Mouse (Mus musculus): ENCODE measurements at regions not wholly inside any gene's neighbourhood (a gene's known extent, or its start where the extent isn't known, plus 50 kb on each side); places are given as distances from the start of the nearest gene placed in this dataset.

DNA sequence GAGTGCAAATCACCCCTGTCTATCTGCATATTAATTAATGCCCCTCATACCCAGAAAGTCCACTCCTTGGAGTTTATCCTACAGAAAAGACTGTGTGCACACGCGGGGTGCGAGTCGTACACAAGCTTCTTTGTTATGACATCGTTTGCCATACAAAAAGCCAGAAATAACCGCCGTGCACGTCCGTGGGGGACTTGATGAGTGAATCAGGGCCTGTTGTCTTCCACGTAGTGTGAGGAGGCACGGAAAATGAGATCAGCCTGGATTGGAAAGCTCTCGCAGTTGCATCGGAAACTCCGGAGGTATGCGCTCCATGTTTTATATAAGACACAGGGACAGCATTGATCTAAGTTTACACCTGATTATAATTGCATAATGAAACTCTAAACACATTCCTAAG is 120.3 kb downstream of the Etnk1 start:
- Histone ChIP-seq H3K27me3 (ENCODE audit: control insufficient read depth, insufficient read depth, low read length) (no peaks in the 10 kb centered on the region), H3K79me2 (replicated peaks; ENCODE audit: control insufficient read depth, insufficient read depth, low read length) (no peaks in the 10 kb centered on the region), H3K4me3 (no peak overlapping the region), H3K4me1 (ENCODE audit: control insufficient read depth, insufficient read depth, low read length) (no peaks in the 10 kb centered on the region), H3K9ac (ENCODE audit: low read depth, low read length) (no peak overlapping the region), H3K27ac (no peak overlapping the region), H3K36me3 (ENCODE audit: control insufficient read depth, insufficient read depth, low read length) (no peaks in the 10 kb centered on the region)
- intact Hi-C loops (cut with DNase I) = no loop called here
- DNase-seq = no peak
- no peak for TF ChIP-seq POLR2A (IDR thresholded peaks at IDR 0.05; ENCODE audit: insufficient read depth, low read depth, low read length)
- TF ChIP-seq EP300 (IDR thresholded peaks at IDR 0.05; ENCODE audit: insufficient read depth, low read depth, low read length) = no peak
- no peak for TF ChIP-seq CTCF (IDR thresholded peaks at IDR 0.05)
- WGBS = 87% methylated on average over 15 of the region's 15 CpGs

DNA sequence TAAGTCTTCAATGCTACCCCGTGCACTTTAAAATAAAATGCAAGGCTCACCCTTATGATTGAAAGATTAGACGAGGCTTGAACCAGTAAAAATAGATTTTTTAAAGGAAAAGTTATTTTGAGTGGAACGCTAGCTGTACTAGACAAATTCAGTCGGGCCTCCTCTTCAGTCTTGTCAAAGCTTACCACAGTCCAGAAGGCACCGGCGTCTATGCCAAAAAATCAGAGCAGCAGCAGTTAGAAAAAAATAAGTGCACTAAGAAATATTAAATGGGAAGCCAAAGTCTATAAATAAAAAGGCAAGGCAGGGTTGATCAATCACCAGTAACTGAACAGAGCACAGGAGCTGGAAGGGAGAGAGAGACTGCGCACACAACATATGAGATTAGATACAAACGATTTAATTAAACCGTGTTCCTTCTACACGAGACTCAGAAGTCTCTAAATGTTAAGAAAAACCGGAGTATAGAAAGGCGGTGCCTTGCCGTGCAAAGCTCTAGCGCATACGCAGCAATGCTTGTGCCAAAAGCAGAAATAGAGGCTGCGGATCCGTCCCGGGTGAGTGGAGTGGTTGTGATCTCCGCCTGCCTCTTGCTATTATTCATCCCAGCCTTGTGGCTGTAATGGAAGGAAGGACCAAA is 121.6 kb downstream of the Etnk1 start:
- no peak overlapping the region for H3K4me3 ChIP-seq
- no peak overlapping the region for H3K27ac ChIP-seq
- DNase-seq = no peak
- 90% methylated on average over 19 of the region's 19 CpGs for WGBS
- no peak overlapping the region for H3K9ac ChIP-seq (ENCODE audit: low read depth, low read length)
- H3K36me3 ChIP-seq (ENCODE audit: control insufficient read depth, insufficient read depth, low read length) = no peaks in the 10 kb centered on the region
- no peaks in the 10 kb centered on the region for H3K27me3 ChIP-seq (ENCODE audit: control insufficient read depth, insufficient read depth, low read length)
- no peaks in the 10 kb centered on the region for H3K79me2 ChIP-seq (replicated peaks; ENCODE audit: control insufficient read depth, insufficient read depth, low read length)
- H3K4me1 ChIP-seq (ENCODE audit: control insufficient read depth, insufficient read depth, low read length) = no peaks in the 10 kb centered on the region
- intact Hi-C loops (cut with DNase I) = no loop called here
- TF ChIP-seq POLR2A (IDR thresholded peaks at IDR 0.05; ENCODE audit: insufficient read depth, low read depth, low read length) (no peak), CTCF (IDR thresholded peaks at IDR 0.05) (no peak), EP300 (IDR thresholded peaks at IDR 0.05; ENCODE audit: insufficient read depth, low read depth, low read length) (no peak)

DNA sequence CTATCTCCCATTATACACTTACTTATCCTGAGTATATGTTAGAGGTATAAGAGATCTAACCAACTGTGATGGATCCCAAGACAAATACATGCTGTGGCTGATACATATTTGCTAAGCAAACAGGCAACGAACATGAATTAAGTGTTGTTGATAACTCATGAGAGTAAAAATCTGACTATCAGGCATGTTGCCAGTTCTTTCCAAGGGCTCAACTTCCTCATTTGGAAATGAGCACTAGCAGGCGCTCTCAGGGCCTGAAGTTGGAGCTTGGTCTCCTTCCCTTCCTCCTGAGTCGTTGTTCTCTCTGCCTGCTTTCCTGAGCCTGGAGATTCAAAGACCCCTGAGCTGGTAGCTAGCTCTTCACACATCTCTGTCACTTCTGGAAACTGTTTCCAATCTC is 126.6 kb downstream of the Etnk1 start:
- Histone ChIP-seq H3K27ac (no peak overlapping the region), H3K4me3 (no peak overlapping the region), H3K36me3 (ENCODE audit: control insufficient read depth, insufficient read depth, low read length) (no peaks in the 10 kb centered on the region), H3K27me3 (ENCODE audit: control insufficient read depth, insufficient read depth, low read length) (no peaks in the 10 kb centered on the region), H3K79me2 (replicated peaks; ENCODE audit: control insufficient read depth, insufficient read depth, low read length) (no peaks in the 10 kb centered on the region), H3K4me1 (ENCODE audit: control insufficient read depth, insufficient read depth, low read length) (no peaks in the 10 kb centered on the region; the same call in 1 of the 2 replicates), H3K9ac (ENCODE audit: low read depth, low read length) (no peak overlapping the region)
- no peak for DNase-seq
- 46% methylated on average over 3 of the region's 3 CpGs for WGBS
- TF ChIP-seq POLR2A (IDR thresholded peaks at IDR 0.05; ENCODE audit: insufficient read depth, low read depth, low read length) (no peak), EP300 (IDR thresholded peaks at IDR 0.05; ENCODE audit: insufficient read depth, low read depth, low read length) (no peak), CTCF (IDR thresholded peaks at IDR 0.05) (no peak)
- intact Hi-C loops (cut with DNase I) = no loop called here

DNA sequence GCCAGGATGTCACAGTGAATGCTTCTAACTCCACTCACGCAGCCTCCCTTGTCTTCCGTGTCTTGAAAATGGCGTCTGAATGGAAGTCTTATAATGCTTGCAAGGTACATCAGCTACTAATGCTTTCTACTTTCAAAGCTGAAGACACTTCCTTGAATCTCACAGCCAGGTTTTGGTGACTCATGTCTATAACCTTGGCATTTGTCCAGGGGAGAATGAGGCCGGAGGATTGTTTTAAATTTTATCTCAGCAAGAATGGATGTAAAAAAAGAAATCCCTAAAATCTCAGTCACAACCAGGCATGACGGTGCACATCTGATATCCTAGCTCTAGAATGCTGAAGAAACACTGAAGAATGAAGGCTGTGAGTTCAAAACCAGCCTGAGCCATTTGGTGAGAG is 131.4 kb downstream of the Etnk1 start:
- Histone ChIP-seq H3K36me3 (ENCODE audit: control insufficient read depth, insufficient read depth, low read length) (no peaks in the 10 kb centered on the region), H3K27ac (no peak overlapping the region), H3K27me3 (ENCODE audit: control insufficient read depth, insufficient read depth, low read length) (no peaks in the 10 kb centered on the region), H3K4me1 (ENCODE audit: control insufficient read depth, insufficient read depth, low read length) (no peaks in the 10 kb centered on the region; the same call in 1 of the 2 replicates), H3K79me2 (replicated peaks; ENCODE audit: control insufficient read depth, insufficient read depth, low read length) (no peaks in the 10 kb centered on the region), H3K9ac (ENCODE audit: low read depth, low read length) (no peak overlapping the region), H3K4me3 (no peak overlapping the region)
- DNase-seq = no peak
- TF ChIP-seq POLR2A (IDR thresholded peaks at IDR 0.05; ENCODE audit: insufficient read depth, low read depth, low read length) (no peak), CTCF (IDR thresholded peaks at IDR 0.05) (no peak), EP300 (IDR thresholded peaks at IDR 0.05; ENCODE audit: insufficient read depth, low read depth, low read length) (no peak)
- intact Hi-C loops (cut with DNase I) = no loop called here
- 67% methylated on average over 5 of the region's 5 CpGs for WGBS

DNA sequence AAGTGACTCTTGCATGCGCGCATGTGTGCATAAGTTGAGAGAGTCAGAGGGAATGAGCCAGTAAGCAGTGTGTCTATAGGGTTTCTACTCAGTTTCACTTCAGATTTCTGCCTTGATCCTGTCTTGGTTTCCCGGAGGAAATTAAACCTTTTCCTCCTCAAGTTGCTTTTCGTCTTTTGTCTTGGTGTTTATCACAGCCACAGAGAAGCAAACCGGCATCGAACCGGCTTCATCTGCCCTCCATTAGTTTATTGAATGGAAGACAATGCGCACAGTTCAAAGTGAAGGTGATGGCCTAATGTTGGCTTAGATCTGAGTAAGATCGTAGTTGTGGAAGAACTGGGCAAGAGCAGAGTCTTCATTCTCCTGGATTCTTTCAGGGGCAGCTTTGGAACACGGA is 134.4 kb downstream of the Etnk1 start:
- H3K79me2 ChIP-seq (replicated peaks; ENCODE audit: control insufficient read depth, insufficient read depth, low read length) = no peaks in the 10 kb centered on the region
- H3K4me1 ChIP-seq (ENCODE audit: control insufficient read depth, insufficient read depth, low read length) = no peaks in the 10 kb centered on the region
- no peak overlapping the region for H3K27ac ChIP-seq
- H3K4me3 ChIP-seq = no peak overlapping the region
- 93% methylated on average over 10 of the region's 10 CpGs for WGBS
- no peaks in the 10 kb centered on the region for H3K27me3 ChIP-seq (ENCODE audit: control insufficient read depth, insufficient read depth, low read length)
- H3K36me3 ChIP-seq (ENCODE audit: control insufficient read depth, insufficient read depth, low read length) = no peaks in the 10 kb centered on the region
- no peak for TF ChIP-seq EP300 (IDR thresholded peaks at IDR 0.05; ENCODE audit: insufficient read depth, low read depth, low read length)
- intact Hi-C loops (cut with DNase I) = no loop called here
- H3K9ac ChIP-seq (ENCODE audit: low read depth, low read length) = no peak overlapping the region
- no peak for DNase-seq

DNA sequence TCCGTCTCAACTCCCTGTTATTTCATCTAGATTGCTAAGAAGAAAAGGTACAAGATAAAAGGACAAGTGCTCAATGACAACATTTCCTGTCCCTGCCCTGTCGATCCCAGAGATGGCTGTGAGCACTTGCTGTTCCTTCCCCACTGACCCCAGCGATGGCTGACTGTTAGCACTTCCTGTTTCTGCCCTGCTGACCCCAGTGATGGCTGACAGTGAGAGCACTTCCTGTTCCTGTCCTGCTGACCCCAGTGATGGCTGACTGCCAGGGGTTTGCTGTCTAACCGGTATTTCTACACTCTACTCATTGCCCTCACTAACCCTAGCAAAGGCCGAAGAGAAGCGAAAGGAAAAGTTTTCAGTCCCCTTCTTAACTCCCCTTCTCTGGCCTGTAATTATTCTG is 140.3 kb downstream of the Etnk1 start:
- no peaks in the 10 kb centered on the region for H3K27me3 ChIP-seq (ENCODE audit: control insufficient read depth, insufficient read depth, low read length)
- TF ChIP-seq EP300 (IDR thresholded peaks at IDR 0.05; ENCODE audit: insufficient read depth, low read depth, low read length) = no peak
- TF ChIP-seq CTCF (IDR thresholded peaks at IDR 0.05) = no peak
- no peak for TF ChIP-seq POLR2A (IDR thresholded peaks at IDR 0.05; ENCODE audit: insufficient read depth, low read depth, low read length)
- no peak overlapping the region for H3K4me3 ChIP-seq
- no peaks in the 10 kb centered on the region for H3K36me3 ChIP-seq (ENCODE audit: control insufficient read depth, insufficient read depth, low read length)
- intact Hi-C loops (cut with DNase I) = no loop called here
- H3K27ac ChIP-seq = no peak overlapping the region
- no peaks in the 10 kb centered on the region; the same call in 1 of the 2 replicates for H3K4me1 ChIP-seq (ENCODE audit: control insufficient read depth, insufficient read depth, low read length)
- DNase-seq = no peak
- H3K79me2 ChIP-seq (replicated peaks; ENCODE audit: control insufficient read depth, insufficient read depth, low read length) = no peaks in the 10 kb centered on the region
- no peak overlapping the region for H3K9ac ChIP-seq (ENCODE audit: low read depth, low read length)
- 32% methylated on average over 6 of the region's 6 CpGs for WGBS
